Mouse (Mus musculus) ES-E14 (cell line): ENCODE results near the gene Sh3bp2. TPM values are rescaled to one million over a fixed set of nuclear protein-coding genes. Genes with fewer than 3 reads are reported as not detected.

Source experiments
- DNase-seq: peaks from one replicate; pipeline ENCODE4 v3.0.0-alpha.2; 2013; ENCODE audit warnings: low read depth, low spot score
- H3K27ac ChIP-seq: 2 replicates; pipeline ENCODE4 v1.5.1; 2012; ENCODE audit warnings: low read depth, mild to moderate bottlenecking, low read length, moderate library complexity, mixed read lengths; ENCODE audit not compliant: poor library complexity, insufficient read depth, severe bottlenecking
- H3K36me3 ChIP-seq: 2 replicates; pipeline ENCODE4 v1.6.1; 2012; ENCODE audit warnings: mild to moderate bottlenecking, low read length, moderate library complexity, mixed read lengths; ENCODE audit not compliant: control insufficient read depth, poor library complexity, insufficient read depth, severe bottlenecking
- H3K4me1 ChIP-seq, 2 experiments: fragments of 150-350 bp in 1 of 2; sonication (generic) in 1 of 2; 2 replicates each; pipeline ENCODE4 v1.6.1; 2012; ENCODE audit warnings: low read length in 2 of 2, mild to moderate bottlenecking in 1 of 2, mixed read lengths in 1 of 2; ENCODE audit not compliant: control insufficient read depth in 2 of 2, insufficient read depth in 2 of 2, poor library complexity in 1 of 2
- H3K4me3 ChIP-seq, 2 experiments: fragments of 150-350 bp in 1 of 2; sonication (generic) in 1 of 2; 2 replicates each; pipeline ENCODE4 v1.5.1; 2012; ENCODE audit warnings: low read length in 2 of 2, low read depth in 1 of 2, mild to moderate bottlenecking in 1 of 2, mixed read lengths in 1 of 2; ENCODE audit not compliant: insufficient read depth in 1 of 2, poor library complexity in 1 of 2, severe bottlenecking in 1 of 2
- H3K9ac ChIP-seq: 2 replicates; pipeline ENCODE4 v1.6.1; 2012; ENCODE audit warnings: low read depth, mild to moderate bottlenecking, low read length, mixed read lengths; ENCODE audit not compliant: poor library complexity, insufficient read depth, severe bottlenecking
- H3K9me3 ChIP-seq: fragments of 150-350 bp; sonication (generic); 2 replicates; pipeline ENCODE4 v1.6.1; 2012; ENCODE audit warnings: low read depth, mild to moderate bottlenecking, low read length; ENCODE audit not compliant: control insufficient read depth, insufficient read depth
- CHD2 ChIP-seq: IDR thresholded peaks from 2 replicates; pipeline ENCODE4 v1.6.1; 2014; ENCODE audit warnings: mild to moderate bottlenecking, low read depth, low read length, inconsistent platforms
- HCFC1 ChIP-seq: IDR thresholded peaks from 2 replicates; pipeline ENCODE4 v1.6.1; 2012; ENCODE audit warnings: low read length, inconsistent platforms, borderline replicate concordance; ENCODE audit not compliant: insufficient read depth
- MAFK ChIP-seq: IDR thresholded peaks from 2 replicates; pipeline ENCODE4 v1.6.1; 2014; ENCODE audit warnings: mild to moderate bottlenecking, low read depth, low read length, inconsistent platforms; ENCODE audit not compliant: insufficient read depth
- ZC3H11A ChIP-seq: IDR thresholded peaks from 2 replicates; pipeline ENCODE4 v1.6.1; 2012; ENCODE audit warnings: low read depth, mild to moderate bottlenecking, inconsistent platforms, low read length, borderline replicate concordance
- ZNF384 ChIP-seq: IDR thresholded peaks from 2 replicates; pipeline ENCODE4 v1.6.1; 2012; ENCODE audit warnings: low read depth, low read length, inconsistent platforms
- in situ Hi-C, 2 experiments: fragments of 600-800 bp; cut with MboI; formaldehyde crosslinking; loops; one replicate each; pipeline ENCODE4 v1.15.1; 2025; ENCODE audit warnings: low sequenced_read_pairs in 2 of 2, inconsistent platforms in 1 of 2; ENCODE audit not compliant: unreplicated experiment in 2 of 2
- total RNA-seq: library from RNA; depleted of rRNA; stranded (reverse); fragments of 300-350 nt; gene quantifications from 2 replicates; pipeline ENCODE4 v1.2.3, GENCODE M21; 2012

The Sh3bp2 gene
- total RNA-seq, 1 experiment, result 2.4 TPM

DNA sequence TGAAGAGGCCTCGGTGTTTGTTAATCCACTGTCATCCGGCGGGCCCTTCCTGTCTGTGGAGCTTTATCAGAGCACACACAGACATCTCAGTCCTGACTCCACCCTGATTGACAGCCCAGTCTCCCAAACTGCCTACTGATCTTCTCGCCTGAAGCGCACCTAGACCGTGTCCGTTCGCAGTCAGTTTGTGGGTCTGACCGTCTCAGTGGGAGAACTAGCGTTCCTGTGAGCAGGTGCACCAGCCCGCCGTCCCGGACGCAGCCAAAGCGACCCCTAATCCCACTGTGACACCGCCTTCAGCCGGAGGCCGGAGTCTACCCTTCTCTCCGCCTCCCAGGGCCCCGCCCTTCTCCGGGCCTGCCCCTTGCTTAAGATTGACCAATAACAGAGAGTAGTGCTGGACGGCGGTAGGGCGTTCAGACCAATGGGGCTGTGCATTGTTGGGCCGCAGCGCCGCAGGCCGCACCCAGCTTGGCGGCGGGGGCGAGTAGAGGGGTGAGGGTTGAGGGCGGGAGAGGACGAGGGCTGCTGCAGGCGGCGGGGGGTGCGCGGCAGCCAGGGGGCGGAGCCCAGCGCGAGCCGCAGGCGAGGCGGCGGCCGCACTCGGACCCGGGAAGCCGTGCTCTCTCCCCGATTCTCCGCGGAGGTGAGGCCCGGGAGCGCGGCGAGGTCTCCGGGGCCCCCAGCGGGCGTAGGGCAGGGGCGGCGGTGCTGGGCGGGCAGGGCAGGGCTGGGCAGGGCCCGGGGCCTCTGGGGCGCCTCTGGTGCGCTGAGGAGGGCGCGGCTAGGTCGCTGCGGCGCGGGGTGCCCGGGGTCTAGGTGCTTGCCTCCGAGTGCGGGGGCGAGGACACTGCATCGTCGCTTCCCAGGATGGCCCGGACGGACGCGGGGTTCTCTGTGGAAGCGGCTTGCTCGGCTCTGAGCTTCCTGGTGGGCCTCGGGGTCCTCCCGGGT, 47.9 kb downstream of the Sh3bp2 start, which contains the start of gene Add1:
TSS of gene Add1 (plus strand) at position 397 of the 954 bp plus-strand sequence.
- H3K9ac ChIP-seq, result peak within 1 kb of the TSS; percentile 90
- H3K4me1 ChIP-seq, result peaks cover 2 to 5% of the 10 kb centered on the region in 2 experiments; a peak in 3 of 4 replicates
- DNase-seq, result peak; percentile 92
- H3K36me3 ChIP-seq, result no peaks in the 10 kb centered on the region
- no peaks in the 10 kb centered on the region for H3K9me3 ChIP-seq
- TF ChIP-seq HCFC1 (peak; percentile 54; the same call in 1 of the 2 replicates), CHD2 (peak; percentile 87), MAFK (no peak)
- H3K27ac ChIP-seq, result peak within 1 kb of the TSS; percentile 52
- in situ Hi-C loops, result no loop called here
- H3K4me3 ChIP-seq, result peak within 1 kb of the TSS; percentile 88 to 99

DNA sequence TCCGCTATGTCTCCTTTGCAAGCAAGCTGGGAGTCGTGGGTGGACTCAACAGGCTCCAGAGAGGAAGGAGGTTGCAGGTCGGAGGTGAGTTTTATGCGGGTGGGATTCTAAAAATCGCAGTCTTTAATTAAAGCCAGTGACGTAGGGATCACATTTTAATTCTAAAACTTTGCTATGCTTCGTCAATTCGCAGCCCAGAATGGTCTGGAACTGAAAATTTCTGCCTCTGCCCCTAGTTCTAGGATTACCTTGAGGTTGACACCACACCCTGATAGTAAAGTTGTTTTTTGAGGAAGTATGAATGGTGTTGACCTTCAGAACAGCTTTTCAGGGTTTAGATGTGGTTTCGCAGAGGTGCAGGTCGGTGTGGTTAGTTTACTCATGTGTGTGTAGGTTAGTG, 49.1 kb downstream of the Sh3bp2 start:
- H3K9me3 ChIP-seq, result no peaks in the 10 kb centered on the region
- DNase-seq, result no peak
- peak overlapping the region; percentile 88 to 92; a peak in 3 of 4 replicates for H3K4me3 ChIP-seq
- TF ChIP-seq ZC3H11A, result no peak
- no peak for TF ChIP-seq CHD2
- no peak for TF ChIP-seq ZNF384
- TF ChIP-seq MAFK, result no peak
- TF ChIP-seq HCFC1, result no peak
- H3K4me1 ChIP-seq, result peaks cover 5 to 6% of the 10 kb centered on the region in 2 experiments
- H3K9ac ChIP-seq, result peak overlapping the region; percentile 53; the same call in 1 of the 2 replicates
- H3K36me3 ChIP-seq, result no peaks in the 10 kb centered on the region
- in situ Hi-C loops, result no loop called here
- H3K27ac ChIP-seq, result no peak overlapping the region

DNA sequence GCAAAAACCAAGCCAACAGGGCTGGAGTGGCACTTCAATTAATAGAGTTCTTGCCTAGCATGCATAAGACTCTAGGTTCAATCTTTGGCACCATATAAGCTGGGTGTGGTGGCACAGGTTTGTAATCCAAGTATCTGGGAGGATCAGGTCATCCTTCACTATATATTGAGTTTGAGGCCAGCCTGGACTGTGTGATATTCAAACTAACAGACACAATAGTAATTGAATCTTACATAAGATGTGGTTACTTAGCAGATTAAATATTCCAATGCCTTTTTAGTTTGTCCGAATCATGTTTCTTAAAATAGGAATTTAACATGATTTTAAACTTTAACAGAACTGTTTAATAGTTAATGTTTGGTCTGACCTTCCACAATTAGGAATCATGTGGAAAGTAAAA, 50.6 kb downstream of the Sh3bp2 start:
- no peak for DNase-seq
- H3K9me3 ChIP-seq, result no peaks in the 10 kb centered on the region
- no peak for TF ChIP-seq MAFK
- TF ChIP-seq CHD2, result no peak
- TF ChIP-seq HCFC1, result no peak
- no peak for TF ChIP-seq ZNF384
- no peak for TF ChIP-seq ZC3H11A
- H3K9ac ChIP-seq, result no peak overlapping the region
- no peak overlapping the region for H3K27ac ChIP-seq
- in situ Hi-C loops, result no loop called here
- no peak overlapping the region for H3K4me3 ChIP-seq
- peaks cover 5 to 6% of the 10 kb centered on the region in 2 experiments for H3K4me1 ChIP-seq
- no peaks in the 10 kb centered on the region for H3K36me3 ChIP-seq

DNA sequence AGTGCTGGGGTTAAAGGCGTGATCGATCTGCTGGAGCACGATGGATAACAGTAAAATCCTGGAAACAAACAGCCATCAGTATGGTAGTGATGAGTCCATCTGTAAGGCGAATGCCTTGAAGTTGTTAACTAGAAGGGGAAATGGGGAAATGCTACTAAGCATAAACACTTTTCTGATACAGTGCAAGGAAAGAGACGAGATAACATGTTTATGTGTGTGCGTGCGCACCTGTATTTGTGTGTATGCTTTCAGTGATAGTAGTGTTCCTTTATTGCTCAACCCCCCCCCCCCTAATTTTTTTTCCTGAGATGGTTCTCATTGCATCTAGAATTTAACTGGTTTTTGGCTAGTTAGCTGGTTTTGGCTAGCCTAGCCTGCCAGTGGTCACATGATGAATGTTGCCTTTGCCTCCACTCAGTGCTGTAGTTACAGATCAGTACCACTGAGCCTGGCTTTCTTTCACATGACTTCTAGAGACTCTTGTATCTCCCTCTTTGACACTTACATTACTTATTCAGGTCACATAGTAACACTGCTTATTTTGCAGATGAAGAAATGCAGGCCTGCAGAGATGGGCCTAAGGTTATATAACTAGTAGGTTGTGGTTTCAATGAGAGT, 52.5 kb downstream of the Sh3bp2 start:
- Histone ChIP-seq H3K4me1 (peaks cover 11 to 14% of the 10 kb centered on the region in 2 experiments), H3K27ac (peak overlapping the region; percentile 11; the same call in 1 of the 2 replicates), H3K4me3 (no peak overlapping the region), H3K36me3 (no peaks in the 10 kb centered on the region), H3K9me3 (no peaks in the 10 kb centered on the region), H3K9ac (no peak overlapping the region; the same call in 1 of the 2 replicates)
- in situ Hi-C loops, result no loop called here
- no peak for DNase-seq
- TF ChIP-seq ZC3H11A, result no peak
- no peak for TF ChIP-seq HCFC1
- no peak for TF ChIP-seq CHD2
- TF ChIP-seq MAFK, result no peak
- no peak for TF ChIP-seq ZNF384
